Mouse (Mus musculus): ENCODE data around the gene 1700057G04Rik.

Gene 1700057G04Rik

GRCm38 (mm10) chr9:92385831-92386230, 76.7 kb downstream of the 1700057G04Rik start:
- no peak for DNase-seq (ENCODE audit: low spot score)

DNA sequence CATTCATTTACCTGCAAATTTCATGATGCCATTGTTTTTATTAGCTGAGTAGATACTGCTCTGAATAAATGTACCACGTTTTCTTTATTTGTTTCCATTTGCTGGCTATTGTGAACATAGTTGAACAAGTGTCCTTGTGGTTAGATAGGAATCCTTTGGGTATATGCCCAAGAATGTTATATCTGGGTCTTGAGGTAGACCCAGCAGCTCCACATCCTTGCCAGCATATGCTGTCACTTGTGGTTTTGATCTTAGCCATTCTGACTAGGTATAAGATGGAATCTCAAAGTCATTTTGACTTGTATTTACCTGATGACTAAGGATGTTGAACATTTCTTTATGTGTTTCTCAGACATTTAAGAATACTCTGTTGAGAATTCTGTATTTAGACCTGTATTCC, 77.7 kb downstream of the 1700057G04Rik start:
- DNase-seq (ENCODE audit: low spot score) = no peak

DNA sequence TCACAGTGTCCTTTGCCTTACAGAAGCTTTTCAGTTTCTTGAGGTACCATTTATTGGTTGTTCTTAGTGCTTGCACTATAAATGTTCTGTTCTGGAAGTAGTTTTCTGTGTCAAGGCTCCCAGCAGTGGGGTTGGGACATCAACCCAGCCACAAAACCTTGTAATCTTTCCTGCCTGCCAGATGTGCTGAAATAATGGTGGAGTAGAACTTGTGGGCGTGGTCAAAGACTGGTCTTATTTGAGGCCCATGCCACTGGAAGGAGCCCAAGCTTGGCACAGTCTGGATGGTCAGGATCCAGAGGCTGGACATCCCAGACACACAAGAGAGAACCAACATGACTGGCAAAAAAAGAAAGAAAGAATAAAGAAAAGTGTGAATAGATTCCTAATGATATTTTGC, 78.2 kb downstream of the 1700057G04Rik start:
- peak; percentile 84 for DNase-seq (ENCODE audit: low spot score)

GRCm38 (mm10) chr9:92402628-92403027, 93.5 kb downstream of the 1700057G04Rik start:
- no peak for DNase-seq (ENCODE audit: low spot score)
